Mouse (Mus musculus) small intestine, adult 2 months (tissue): ENCODE results near the gene 1810010D01Rik.

Experiments used
- CTCF ChIP-seq: fragments of 200-500 bp; IDR thresholded peaks from 2 replicates; pipeline ENCODE4 v1.5.1; 2012; ENCODE audit warnings: low read depth, mild to moderate bottlenecking, control low read depth, inconsistent platforms, low read length, moderate library complexity, mixed read lengths; ENCODE audit not compliant: insufficient replicate concordance, insufficient read length; ENCODE audit errors: extremely low read depth
- POLR2A ChIP-seq: fragments of 200-500 bp; IDR thresholded peaks from 2 replicates; pipeline ENCODE4 v1.6.1; 2012; ENCODE audit warnings: low read depth, mild to moderate bottlenecking, control low read depth, inconsistent platforms, low read length, moderate library complexity

GRCm38 (mm10) chr7:145242851-145243712 is 35.2 kb upstream of the 1810010D01Rik start:
- no peak for TF ChIP-seq POLR2A
- TF ChIP-seq CTCF, result peak; percentile 98
